Mouse (Mus musculus) erythroblast, embryonic 14.5 days (primary cell): ENCODE measurements around the gene Epb41l4b. TPM values are rescaled to one million over a fixed set of nuclear protein-coding genes. Genes with fewer than 3 reads are reported as not detected.

Experiments
- H3K27me3 ChIP-seq: 2 replicates; pipeline ENCODE4 v1.6.1; 2012; ENCODE audit warnings: inconsistent platforms; ENCODE audit not compliant: control insufficient read depth
- H3K36me3 ChIP-seq: 2 replicates; pipeline ENCODE4 v1.6.1; 2012; ENCODE audit warnings: mild to moderate bottlenecking, inconsistent platforms; ENCODE audit not compliant: control insufficient read depth
- H3K4me1 ChIP-seq: 2 replicates; pipeline ENCODE4 v1.6.1; 2012; ENCODE audit warnings: inconsistent platforms; ENCODE audit not compliant: control insufficient read depth
- H3K4me3 ChIP-seq: replicated peaks from 2 replicates; pipeline ENCODE3; 2012; ENCODE audit warnings: moderate library complexity, mild to moderate bottlenecking, inconsistent platforms
- H3K9me3 ChIP-seq: 2 replicates; pipeline ENCODE4 v1.6.1; 2012; ENCODE audit warnings: low read length, inconsistent platforms, mixed read lengths; ENCODE audit not compliant: control insufficient read depth
- GATA1 ChIP-seq: IDR thresholded peaks from 2 replicates; pipeline ENCODE4 v1.6.1; 2012; ENCODE audit warnings: low read length, inconsistent platforms, mixed read lengths
- TAL1 ChIP-seq: IDR thresholded peaks from 3 replicates; pipeline ENCODE4 v1.6.1; 2012; ENCODE audit warnings: low read length, inconsistent platforms, mixed read lengths
- polyA plus RNA-seq: library from polyadenylated mRNA; stranded (reverse); fragments of >175 nt; gene quantifications from 2 replicates; pipeline ENCODE4 v1.2.3, GENCODE M21; 2012

Epb41l4b gene
- polyA plus RNA-seq, 1 experiment: 0.02 TPM

GRCm38 (mm10) chr4:57001437-57001836, 141.8 kb downstream of the Epb41l4b start:
- TF ChIP-seq GATA1: no peak
- no peak for TF ChIP-seq TAL1
- H3K27me3 ChIP-seq: no peaks in the 10 kb centered on the region
- H3K4me1 ChIP-seq: no peaks in the 10 kb centered on the region
- H3K9me3 ChIP-seq: peaks cover 3% of the 10 kb centered on the region
- H3K4me3 ChIP-seq: no peak overlapping the region
- no peaks in the 10 kb centered on the region for H3K36me3 ChIP-seq

- H3K27me3 ChIP-seq: peaks cover 37% of the 10 kb centered on the region
Observed at GRCm38 (mm10) chr4:56993331-56993730, 149.9 kb downstream of the Epb41l4b start.

GRCm38 (mm10) chr4:56991951-56992350, 151.3 kb downstream of the Epb41l4b start:
- peaks cover 39% of the 10 kb centered on the region for H3K27me3 ChIP-seq
- no peak overlapping the region for H3K4me3 ChIP-seq
- H3K36me3 ChIP-seq: no peaks in the 10 kb centered on the region
- TF ChIP-seq TAL1 (no peak), GATA1 (no peak)
- H3K9me3 ChIP-seq: peaks cover 4% of the 10 kb centered on the region
- no peaks in the 10 kb centered on the region for H3K4me1 ChIP-seq

More at GRCm38 (mm10) chr4:56993331-56993730, 149.9 kb downstream of the Epb41l4b start:
- H3K4me1 ChIP-seq: no peaks in the 10 kb centered on the region
- H3K9me3 ChIP-seq: peaks cover 4% of the 10 kb centered on the region
- H3K4me3 ChIP-seq: no peak overlapping the region
- TF ChIP-seq GATA1 (no peak), TAL1 (no peak)
- H3K36me3 ChIP-seq: no peaks in the 10 kb centered on the region

GRCm38 (mm10) chr4:56990215-56990584, 153.0 kb downstream of the Epb41l4b start, which contains the start of gene Frrs1l:
Frrs1l (minus strand) TSS chr4:56990391.
- Histone ChIP-seq H3K4me3 (no peak within 1 kb of the TSS), H3K36me3 (no peaks in the 10 kb centered on the region), H3K9me3 (no peaks in the 10 kb centered on the region), H3K4me1 (no peaks in the 10 kb centered on the region), H3K27me3 (peaks cover 39% of the 10 kb centered on the region)
- TF ChIP-seq GATA1: no peak
- TF ChIP-seq TAL1: no peak

GRCm38 (mm10) chr4:56989431-56990214, 153.6 kb downstream of the Epb41l4b start:
- peaks cover 39% of the 10 kb centered on the region for H3K27me3 ChIP-seq
- H3K4me3 ChIP-seq: no peak overlapping the region
- H3K9me3 ChIP-seq: no peaks in the 10 kb centered on the region

GRCm38 (mm10) chr4:56965586-56966179, 177.6 kb downstream of the Epb41l4b start:
- H3K36me3 ChIP-seq: no peaks in the 10 kb centered on the region
- TF ChIP-seq GATA1: no peak
- no peak for TF ChIP-seq TAL1
- no peak overlapping the region for H3K4me3 ChIP-seq
- H3K4me1 ChIP-seq: no peaks in the 10 kb centered on the region
- H3K27me3 ChIP-seq: no peaks in the 10 kb centered on the region
- no peaks in the 10 kb centered on the region for H3K9me3 ChIP-seq

More at GRCm38 (mm10) chr4:56989431-56990214, 153.6 kb downstream of the Epb41l4b start:
- TF ChIP-seq GATA1: no peak
- TF ChIP-seq TAL1: no peak
- no peaks in the 10 kb centered on the region for H3K4me1 ChIP-seq
- no peaks in the 10 kb centered on the region for H3K36me3 ChIP-seq

- H3K27me3 ChIP-seq: no peaks in the 10 kb centered on the region
- TF ChIP-seq TAL1 (no peak), GATA1 (no peak)
- no peaks in the 10 kb centered on the region for H3K36me3 ChIP-seq
- no peaks in the 10 kb centered on the region for H3K4me1 ChIP-seq
- no peak overlapping the region for H3K4me3 ChIP-seq
- no peaks in the 10 kb centered on the region for H3K9me3 ChIP-seq
Observed at GRCm38 (mm10) chr4:56963687-56964086, 179.6 kb downstream of the Epb41l4b start.

GRCm38 (mm10) chr4:56961320-56961925, 181.8 kb downstream of the Epb41l4b start:
- Histone ChIP-seq H3K9me3 (no peaks in the 10 kb centered on the region), H3K36me3 (no peaks in the 10 kb centered on the region), H3K4me3 (no peak overlapping the region), H3K4me1 (peaks cover 4% of the 10 kb centered on the region; the same call in 1 of the 2 replicates), H3K27me3 (no peaks in the 10 kb centered on the region)
- TF ChIP-seq GATA1 (no peak), TAL1 (no peak)

- Histone ChIP-seq H3K27me3 (no peaks in the 10 kb centered on the region), H3K36me3 (no peaks in the 10 kb centered on the region), H3K9me3 (no peaks in the 10 kb centered on the region), H3K4me3 (no peak overlapping the region), H3K4me1 (peaks cover 5% of the 10 kb centered on the region; the same call in 1 of the 2 replicates)
- TF ChIP-seq GATA1: no peak
- TF ChIP-seq TAL1: no peak
Observed at GRCm38 (mm10) chr4:56957518-56957917, 185.7 kb downstream of the Epb41l4b start.
